Mouse (Mus musculus) limb, embryonic 14.5 days (tissue): ENCODE data around the gene Mrvi1. TPM values are rescaled to one million over a fixed set of nuclear protein-coding genes. Genes with fewer than 3 reads are reported as not detected.

Experiments
- ATAC-seq: fragments of 200-750 bp; cut with Nextera tagmentation; 2 replicates; pipeline ENCODE4 v1.8.0; 2017; ENCODE audit warnings: low read depth, moderate number of reproducible peaks, moderate TSS enrichment; ENCODE audit not compliant: low FRiP score
- DNase-seq: peaks from one replicate; pipeline ENCODE4 v3.0.0-alpha.2; 2015; ENCODE audit warnings: low spot score
- H3K27ac ChIP-seq: fragments of 300-500 bp; sonication (generic); replicated peaks from 2 replicates; pipeline ENCODE4 v1.5.1; 2014; ENCODE audit warnings: low read depth, mild to moderate bottlenecking, low read length, moderate library complexity, mixed read lengths
- H3K27me3 ChIP-seq: fragments of 300-500 bp; sonication (generic); 2 replicates; pipeline ENCODE4 v1.6.1; 2014; ENCODE audit warnings: low read length, mixed read lengths; ENCODE audit not compliant: control insufficient read depth, insufficient read depth
- H3K36me3 ChIP-seq: fragments of 300-500 bp; sonication (generic); 2 replicates; pipeline ENCODE4 v1.6.1; 2014; ENCODE audit warnings: mild to moderate bottlenecking, low read length, moderate library complexity, mixed read lengths; ENCODE audit not compliant: control insufficient read depth, insufficient read depth
- H3K4me1 ChIP-seq: fragments of 300-500 bp; sonication (generic); 2 replicates; pipeline ENCODE4 v1.6.1; 2014; ENCODE audit warnings: antibody characterized with exemption, low read length, mixed read lengths; ENCODE audit not compliant: control insufficient read depth, insufficient read depth
- H3K4me2 ChIP-seq: fragments of 300-500 bp; sonication (generic); replicated peaks from 2 replicates; pipeline ENCODE4 v1.6.1; 2014; ENCODE audit warnings: low read depth, mild to moderate bottlenecking, low read length, moderate library complexity; ENCODE audit not compliant: severe bottlenecking
- H3K4me3 ChIP-seq: fragments of 300-500 bp; sonication (generic); replicated peaks from 2 replicates; pipeline ENCODE4 v1.5.1; 2014; ENCODE audit warnings: low read length
- H3K9ac ChIP-seq: fragments of 300-500 bp; sonication (generic); 2 replicates; pipeline ENCODE4 v1.6.1; 2014; ENCODE audit warnings: mild to moderate bottlenecking, low read depth, low read length, moderate library complexity; ENCODE audit not compliant: severe bottlenecking
- H3K9me3 ChIP-seq: fragments of 300-500 bp; sonication (generic); 2 replicates; pipeline ENCODE4 v1.6.1; 2016; ENCODE audit warnings: low read length; ENCODE audit not compliant: control insufficient read depth
- POLR2A ChIP-seq: fragments of 200-500 bp; IDR thresholded peaks from 2 replicates; pipeline ENCODE4 v1.8.0; 2012; ENCODE audit warnings: inconsistent platforms, mild to moderate bottlenecking, moderate library complexity, borderline replicate concordance; ENCODE audit not compliant: insufficient read depth, insufficient read length; ENCODE audit errors: extremely low read depth
- WGBS: fragments of 180-500 bp; shearing (Covaris S2); extraction: QIAGEN DNeasy Blood & Tissue Kit; methylation state at CpG from one replicate; pipeline ENCODE4 v1.1.7; 2014; 5-methylcytosine and 5-hydroxymethylcytosine counted together
- polyA plus RNA-seq, 2 experiments: library from polyadenylated mRNA; depleted of rRNA in 1 of 2; stranded (reverse) in 1 of 2; unstranded in 1 of 2; fragments of >200 nt; fragmentation: Nextera tagmentation in 1 of 2; extraction: Ambion mirVana in 1 of 2; gene quantifications; 2 replicates each; pipeline versions ENCODE4 v1.2.1 to v1.2.3; 2012 to 2014

The Mrvi1 gene
- polyA plus RNA-seq, 2 experiments = 1.0 to 1.2 TPM

- Histone ChIP-seq H3K4me1 (no peaks in the 10 kb centered on the region), H3K36me3 (no peaks in the 10 kb centered on the region), H3K9ac (no peak overlapping the region), H3K27me3 (no peaks in the 10 kb centered on the region), H3K4me2 (no peak overlapping the region), H3K9me3 (no peaks in the 10 kb centered on the region), H3K27ac (no peak overlapping the region), H3K4me3 (no peak overlapping the region)
- no peak for TF ChIP-seq POLR2A
- DNase-seq = no peak
- WGBS = 78% methylated on average over 3 of the region's 3 CpGs
- no peak for ATAC-seq
Observed at GRCm38 (mm10) chr7:111004136-111004840, 22.0 kb upstream of the Mrvi1 start.

GRCm38 (mm10) chr7:110998887-110999827 lies 16.9 kb upstream of the Mrvi1 start:
- no peak for DNase-seq
- Histone ChIP-seq H3K4me2 (no peak overlapping the region), H3K27ac (no peak overlapping the region), H3K9ac (no peak overlapping the region), H3K27me3 (no peaks in the 10 kb centered on the region), H3K4me3 (no peak overlapping the region), H3K4me1 (no peaks in the 10 kb centered on the region), H3K36me3 (no peaks in the 10 kb centered on the region), H3K9me3 (no peaks in the 10 kb centered on the region)
- TF ChIP-seq POLR2A = no peak
- no peak for ATAC-seq
- WGBS = 80% methylated on average over 15 of the region's 15 CpGs

GRCm38 (mm10) chr7:110991221-110991494 lies 8.9 kb upstream of the Mrvi1 start:
- Histone ChIP-seq H3K27ac (no peak overlapping the region), H3K36me3 (no peaks in the 10 kb centered on the region), H3K9me3 (no peaks in the 10 kb centered on the region), H3K4me1 (peaks cover 8% of the 10 kb centered on the region; the same call in 1 of the 2 replicates), H3K4me2 (no peak overlapping the region), H3K27me3 (no peaks in the 10 kb centered on the region), H3K9ac (no peak overlapping the region), H3K4me3 (no peak overlapping the region)
- WGBS = 35% methylated on average over 4 of the region's 4 CpGs
- no peak for DNase-seq
- TF ChIP-seq POLR2A = no peak
- ATAC-seq = no peak

- Histone ChIP-seq H3K27ac (no peak overlapping the region), H3K4me1 (peaks cover 8% of the 10 kb centered on the region; the same call in 1 of the 2 replicates), H3K9me3 (no peaks in the 10 kb centered on the region), H3K9ac (no peak overlapping the region), H3K36me3 (no peaks in the 10 kb centered on the region), H3K4me2 (no peak overlapping the region), H3K27me3 (no peaks in the 10 kb centered on the region), H3K4me3 (no peak overlapping the region)
- DNase-seq (no peak), ATAC-seq (no peak)
- no peak for TF ChIP-seq POLR2A
- WGBS = 50% methylated on average over 5 of the region's 5 CpGs
Observed at GRCm38 (mm10) chr7:110990356-110991220, 8.3 kb upstream of the Mrvi1 start.

GRCm38 (mm10) chr7:110989286-110989879 lies 7.1 kb upstream of the Mrvi1 start:
- no peak for ATAC-seq
- 20% methylated on average over 5 of the region's 5 CpGs for WGBS
- Histone ChIP-seq H3K36me3 (no peaks in the 10 kb centered on the region), H3K4me1 (peaks cover 8% of the 10 kb centered on the region; the same call in 1 of the 2 replicates), H3K9ac (no peak overlapping the region), H3K27me3 (no peaks in the 10 kb centered on the region), H3K9me3 (no peaks in the 10 kb centered on the region), H3K4me2 (no peak overlapping the region), H3K4me3 (no peak overlapping the region), H3K27ac (no peak overlapping the region)
- DNase-seq = peak; percentile 18
- TF ChIP-seq POLR2A = no peak
